Mouse (Mus musculus): ENCODE data around the gene Naaladl2.

- no peak for TF ChIP-seq CTCF (IDR thresholded peaks at IDR 0.05; ENCODE audit: low read depth)
- TF ChIP-seq EP300 (IDR thresholded peaks at IDR 0.05; ENCODE audit: low read depth) = no peak
Measured at GRCm38 (mm10) chr3:25131848-25132247, 12.2 kb downstream of the Naaladl2 start.
